Mouse (Mus musculus): Measurements from ENCODE around the gene 1110032A03Rik. TPM values are rescaled to one million over a fixed set of nuclear protein-coding genes. Genes with fewer than 3 reads are reported as not detected.
A peak's percentile ranks its signal among the peaks of the same experiment; 100 is the strongest.

The 1110032A03Rik gene
- polyA plus RNA-seq, 1 experiment from 2014 or later, result 31.2 TPM

DNA sequence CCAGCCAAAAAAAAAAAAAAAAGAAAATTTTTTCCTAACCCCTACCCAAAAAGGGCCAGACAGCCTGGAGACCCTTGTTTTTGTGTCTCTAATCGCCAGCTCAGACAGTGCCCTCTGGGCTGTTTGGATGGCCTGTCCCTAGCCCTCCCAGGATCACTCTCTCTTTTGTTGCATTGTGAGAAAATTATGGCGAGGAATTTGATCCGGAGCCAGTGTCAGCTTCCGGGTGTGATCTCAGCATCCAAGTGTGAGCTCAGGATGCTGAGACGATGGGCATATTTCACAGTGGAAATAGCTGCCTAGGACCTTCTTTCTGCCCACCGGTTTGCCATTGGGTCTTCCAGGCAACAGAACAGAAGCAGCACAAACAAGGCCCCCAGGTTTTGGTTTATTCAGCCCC, 24.6 kb downstream of the 1110032A03Rik start:
- Histone ChIP-seq H3K27me3 (ENCODE audit: control insufficient read depth, insufficient read depth, low read length) (0 out of 2 replicates have a peak, but pooled peaks cover 3% of the 10 kb centered on the region), H3K9me3 (ENCODE audit: control insufficient read depth, low read length) (no peaks in the 10 kb centered on the region), H3K36me3 (ENCODE audit: control insufficient read depth, insufficient read depth, low read length) (no peaks in the 10 kb centered on the region), H3K27ac (ENCODE audit: low read depth, low read length) (no peak overlapping the region), H3K9ac (ENCODE audit: low read length) (no peak overlapping the region), H3K4me2 (ENCODE audit: low read depth, low read length, severe bottlenecking) (no peak overlapping the region), H3K4me3 (ENCODE audit: low read depth, low read length) (no peak overlapping the region), H3K4me1 (replicated peaks; ENCODE audit: control insufficient read depth, insufficient read depth, low read length) (0 out of 2 replicates have a peak, but pooled peaks cover 2% of the 10 kb centered on the region)
- DNase-seq (ENCODE audit: low spot score) (no peak), ATAC-seq (replicated peaks; ENCODE audit: low FRiP score) (no peak)
- 77% methylated on average over 6 of the region's 6 CpGs for WGBS

DNA sequence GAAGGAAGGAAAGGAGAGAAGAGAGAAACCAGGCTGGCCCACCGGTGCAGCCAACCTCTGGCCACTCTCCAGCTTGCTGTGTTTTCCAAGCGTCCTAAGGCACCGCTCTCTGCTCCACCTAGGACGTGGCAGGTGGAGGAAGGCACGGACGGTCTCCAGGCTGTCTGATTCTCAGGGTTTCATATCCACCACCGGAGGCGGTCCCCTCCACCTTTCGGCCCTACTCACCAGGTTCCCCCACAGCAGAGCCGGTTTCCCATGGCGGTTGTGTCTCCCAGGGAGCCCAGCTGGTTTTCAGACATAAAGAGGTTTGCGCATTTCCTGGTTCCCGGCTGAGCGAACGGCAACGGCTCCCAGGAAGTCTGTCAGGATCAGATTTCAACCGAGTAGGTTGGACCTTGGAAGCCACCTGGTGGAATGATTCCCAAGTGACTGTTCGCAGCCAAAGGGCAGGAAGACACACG, 29.1 kb downstream of the 1110032A03Rik start, which contains the start of gene 2310030G06Rik:
Gene 2310030G06Rik, minus strand, starts transcription at position 323 of the 464 bp plus-strand sequence.
- H3K36me3 ChIP-seq (ENCODE audit: control insufficient read depth, insufficient read depth, low read length), result no peaks in the 10 kb centered on the region
- DNase-seq (ENCODE audit: low spot score), result no peak
- H3K9ac ChIP-seq (ENCODE audit: low read length), result peak within 1 kb of the TSS; percentile 41; the same call in 1 of the 2 replicates
- H3K4me1 ChIP-seq (replicated peaks; ENCODE audit: control insufficient read depth, insufficient read depth, low read length), result 0 out of 2 replicates have a peak, but pooled peaks cover 2% of the 10 kb centered on the region
- WGBS, result 1% methylated on average over 19 of the region's 19 CpGs
- H3K4me2 ChIP-seq (ENCODE audit: low read depth, low read length, severe bottlenecking), result peak within 1 kb of the TSS; percentile 62
- H3K4me3 ChIP-seq (ENCODE audit: low read depth, low read length), result peak within 1 kb of the TSS; percentile 30
- no peaks in the 10 kb centered on the region for H3K9me3 ChIP-seq (ENCODE audit: control insufficient read depth, low read length)
- no peak within 1 kb of the TSS for H3K27ac ChIP-seq (ENCODE audit: low read depth, low read length)
- no peak for ATAC-seq (replicated peaks; ENCODE audit: low FRiP score)
- H3K27me3 ChIP-seq (ENCODE audit: control insufficient read depth, insufficient read depth, low read length), result 0 out of 2 replicates have a peak, but pooled peaks cover 3% of the 10 kb centered on the region

DNA sequence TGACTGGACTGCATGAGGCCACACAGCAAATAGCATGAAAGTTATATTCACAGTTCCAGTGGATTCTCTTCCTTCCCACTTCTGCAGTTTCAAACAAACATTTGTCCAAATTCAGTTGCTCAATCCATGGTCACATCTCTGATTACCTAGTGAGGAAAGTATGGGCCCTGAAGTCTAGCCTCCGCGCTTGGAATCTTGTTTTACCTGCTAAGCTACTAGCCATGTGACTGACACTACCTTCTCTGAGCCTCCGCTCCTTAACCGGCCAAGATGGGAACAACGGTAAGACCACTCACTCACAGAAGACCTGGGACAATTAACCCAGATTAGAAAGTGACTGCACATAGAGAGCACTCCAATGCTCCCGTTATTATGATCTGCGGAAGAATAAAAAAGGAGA, 29.5 kb downstream of the 1110032A03Rik start:
- 15% methylated on average over 7 of the region's 7 CpGs for WGBS
- Histone ChIP-seq H3K9me3 (ENCODE audit: control insufficient read depth, low read length) (no peaks in the 10 kb centered on the region), H3K4me1 (replicated peaks; ENCODE audit: control insufficient read depth, insufficient read depth, low read length) (0 out of 2 replicates have a peak, but pooled peaks cover 2% of the 10 kb centered on the region), H3K27me3 (ENCODE audit: control insufficient read depth, insufficient read depth, low read length) (0 out of 2 replicates have a peak, but pooled peaks cover 3% of the 10 kb centered on the region), H3K36me3 (ENCODE audit: control insufficient read depth, insufficient read depth, low read length) (no peaks in the 10 kb centered on the region), H3K4me3 (ENCODE audit: low read depth, low read length) (peak overlapping the region; percentile 30), H3K4me2 (ENCODE audit: low read depth, low read length, severe bottlenecking) (peak overlapping the region; percentile 62), H3K27ac (ENCODE audit: low read depth, low read length) (no peak overlapping the region), H3K9ac (ENCODE audit: low read length) (peak overlapping the region; percentile 41; the same call in 1 of the 2 replicates)
- ATAC-seq (replicated peaks; ENCODE audit: low FRiP score) (no peak), DNase-seq (ENCODE audit: low spot score) (no peak)

DNA sequence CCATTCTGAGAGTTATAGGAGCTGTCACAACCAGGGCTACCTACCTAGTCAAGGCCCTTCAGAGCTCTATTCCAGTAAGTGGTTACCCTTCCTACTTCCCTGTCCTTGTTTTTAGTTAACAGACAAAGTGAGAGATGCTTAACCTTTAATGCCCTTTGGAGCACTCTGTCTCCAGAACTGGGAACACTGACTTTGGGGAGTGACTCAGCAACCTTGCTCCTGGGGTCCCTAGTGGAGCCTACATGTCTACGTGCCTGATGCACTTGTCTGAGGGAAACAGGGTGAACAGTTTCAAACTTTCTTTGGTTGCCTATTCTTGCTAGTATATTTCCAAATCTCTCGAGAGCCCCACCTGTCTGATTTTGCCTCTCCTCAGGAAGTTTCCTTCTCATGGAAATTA, 32.6 kb downstream of the 1110032A03Rik start:
- Histone ChIP-seq H3K27ac (ENCODE audit: low read depth, low read length) (no peak overlapping the region), H3K4me2 (ENCODE audit: low read depth, low read length, severe bottlenecking) (no peak overlapping the region), H3K4me3 (ENCODE audit: low read depth, low read length) (no peak overlapping the region), H3K27me3 (ENCODE audit: control insufficient read depth, insufficient read depth, low read length) (0 out of 2 replicates have a peak, but pooled peaks cover 3% of the 10 kb centered on the region), H3K4me1 (replicated peaks; ENCODE audit: control insufficient read depth, insufficient read depth, low read length) (0 out of 2 replicates have a peak, but pooled peaks cover 4% of the 10 kb centered on the region), H3K36me3 (ENCODE audit: control insufficient read depth, insufficient read depth, low read length) (no peaks in the 10 kb centered on the region), H3K9ac (ENCODE audit: low read length) (no peak overlapping the region), H3K9me3 (ENCODE audit: control insufficient read depth, low read length) (no peaks in the 10 kb centered on the region)
- no peak for DNase-seq (ENCODE audit: low spot score)
- ATAC-seq (replicated peaks; ENCODE audit: low FRiP score), result no peak
- 80% methylated on average over 2 of the region's 2 CpGs for WGBS

DNA sequence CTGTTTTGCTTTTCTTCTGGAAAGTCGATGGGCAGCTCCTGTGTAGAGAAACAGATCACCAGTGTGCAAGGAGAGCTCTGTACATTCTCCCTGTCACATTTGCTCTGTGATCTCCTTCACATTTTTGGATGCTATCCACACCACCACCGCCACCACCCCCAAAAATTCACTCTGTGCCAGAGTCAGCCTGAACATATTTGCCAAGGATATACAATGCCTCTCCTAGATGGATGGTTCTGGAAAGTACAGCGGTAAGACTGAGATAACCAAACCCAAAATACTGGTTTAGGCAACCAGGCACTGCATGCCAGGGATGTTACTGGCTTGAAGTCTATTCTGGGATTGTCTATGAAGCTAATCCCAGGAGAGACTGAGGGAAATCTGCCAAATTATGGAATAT, 33.1 kb downstream of the 1110032A03Rik start:
- no peak overlapping the region for H3K4me3 ChIP-seq (ENCODE audit: low read depth, low read length)
- H3K36me3 ChIP-seq (ENCODE audit: control insufficient read depth, insufficient read depth, low read length), result no peaks in the 10 kb centered on the region
- no peak for DNase-seq (ENCODE audit: low spot score)
- no peak overlapping the region for H3K27ac ChIP-seq (ENCODE audit: low read depth, low read length)
- 0 out of 2 replicates have a peak, but pooled peaks cover 4% of the 10 kb centered on the region for H3K4me1 ChIP-seq (replicated peaks; ENCODE audit: control insufficient read depth, insufficient read depth, low read length)
- H3K9ac ChIP-seq (ENCODE audit: low read length), result no peak overlapping the region
- H3K9me3 ChIP-seq (ENCODE audit: control insufficient read depth, low read length), result no peaks in the 10 kb centered on the region
- 83% methylated on average over 3 of the region's 3 CpGs for WGBS
- 0 out of 2 replicates have a peak, but pooled peaks cover 3% of the 10 kb centered on the region for H3K27me3 ChIP-seq (ENCODE audit: control insufficient read depth, insufficient read depth, low read length)
- H3K4me2 ChIP-seq (ENCODE audit: low read depth, low read length, severe bottlenecking), result no peak overlapping the region
- no peak for ATAC-seq (replicated peaks; ENCODE audit: low FRiP score)

DNA sequence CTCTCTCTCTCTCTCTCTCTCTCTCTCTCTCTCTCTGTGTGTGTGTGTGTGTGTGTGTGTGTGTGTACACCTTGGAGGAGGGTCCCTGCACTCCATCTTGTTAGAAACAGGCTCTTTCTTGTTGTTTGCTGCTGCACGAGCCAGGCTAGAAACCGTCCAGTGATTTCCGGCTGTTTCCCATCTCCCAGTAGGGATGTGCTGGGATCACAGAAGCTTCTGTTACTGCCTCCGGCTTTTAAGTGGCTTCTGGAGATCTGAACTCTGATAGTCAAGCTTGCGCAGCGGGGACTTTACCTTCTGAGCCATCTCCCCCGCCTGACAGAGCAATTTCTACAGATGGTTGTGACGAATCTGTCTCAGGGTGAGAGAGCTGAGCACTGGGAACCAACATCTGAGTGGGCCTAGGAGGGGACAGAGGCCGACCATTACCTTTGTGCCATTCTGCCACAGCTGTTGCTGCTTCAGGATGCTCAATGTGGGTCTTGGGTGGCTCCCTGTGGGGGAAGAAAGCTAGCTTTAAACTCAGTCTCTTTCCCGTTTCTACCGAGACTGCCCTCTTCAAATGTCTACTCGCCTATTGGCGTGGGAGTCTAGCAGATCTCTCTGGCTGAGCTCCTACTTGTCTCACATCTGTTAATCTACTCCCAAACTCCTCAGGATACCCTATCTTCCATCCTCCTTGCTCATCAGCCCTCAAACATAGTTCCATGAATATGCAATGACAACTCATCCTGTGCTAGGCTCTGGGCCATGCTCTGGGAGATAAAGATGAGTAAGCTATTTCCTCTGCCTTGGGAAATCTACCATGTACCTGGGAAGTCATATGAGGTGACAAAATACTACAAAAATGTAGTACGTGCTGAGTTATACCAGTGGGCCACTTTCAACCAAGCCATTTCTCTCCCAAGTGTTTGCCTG, 34.2 kb downstream of the 1110032A03Rik start:
- 90% methylated on average over 14 of the region's 14 CpGs for WGBS
- H3K4me3 ChIP-seq (ENCODE audit: low read depth, low read length), result no peak overlapping the region
- no peak for DNase-seq (ENCODE audit: low spot score)
- no peak overlapping the region for H3K27ac ChIP-seq (ENCODE audit: low read depth, low read length)
- no peaks in the 10 kb centered on the region for H3K36me3 ChIP-seq (ENCODE audit: control insufficient read depth, insufficient read depth, low read length)
- H3K27me3 ChIP-seq (ENCODE audit: control insufficient read depth, insufficient read depth, low read length), result no peaks in the 10 kb centered on the region; the same call in 1 of the 2 replicates
- H3K4me1 ChIP-seq (replicated peaks; ENCODE audit: control insufficient read depth, insufficient read depth, low read length), result 0 out of 2 replicates have a peak, but pooled peaks cover 2% of the 10 kb centered on the region
- no peak overlapping the region for H3K4me2 ChIP-seq (ENCODE audit: low read depth, low read length, severe bottlenecking)
- no peaks in the 10 kb centered on the region for H3K9me3 ChIP-seq (ENCODE audit: control insufficient read depth, low read length)
- H3K9ac ChIP-seq (ENCODE audit: low read length), result no peak overlapping the region
- no peak for ATAC-seq (replicated peaks; ENCODE audit: low FRiP score)

DNA sequence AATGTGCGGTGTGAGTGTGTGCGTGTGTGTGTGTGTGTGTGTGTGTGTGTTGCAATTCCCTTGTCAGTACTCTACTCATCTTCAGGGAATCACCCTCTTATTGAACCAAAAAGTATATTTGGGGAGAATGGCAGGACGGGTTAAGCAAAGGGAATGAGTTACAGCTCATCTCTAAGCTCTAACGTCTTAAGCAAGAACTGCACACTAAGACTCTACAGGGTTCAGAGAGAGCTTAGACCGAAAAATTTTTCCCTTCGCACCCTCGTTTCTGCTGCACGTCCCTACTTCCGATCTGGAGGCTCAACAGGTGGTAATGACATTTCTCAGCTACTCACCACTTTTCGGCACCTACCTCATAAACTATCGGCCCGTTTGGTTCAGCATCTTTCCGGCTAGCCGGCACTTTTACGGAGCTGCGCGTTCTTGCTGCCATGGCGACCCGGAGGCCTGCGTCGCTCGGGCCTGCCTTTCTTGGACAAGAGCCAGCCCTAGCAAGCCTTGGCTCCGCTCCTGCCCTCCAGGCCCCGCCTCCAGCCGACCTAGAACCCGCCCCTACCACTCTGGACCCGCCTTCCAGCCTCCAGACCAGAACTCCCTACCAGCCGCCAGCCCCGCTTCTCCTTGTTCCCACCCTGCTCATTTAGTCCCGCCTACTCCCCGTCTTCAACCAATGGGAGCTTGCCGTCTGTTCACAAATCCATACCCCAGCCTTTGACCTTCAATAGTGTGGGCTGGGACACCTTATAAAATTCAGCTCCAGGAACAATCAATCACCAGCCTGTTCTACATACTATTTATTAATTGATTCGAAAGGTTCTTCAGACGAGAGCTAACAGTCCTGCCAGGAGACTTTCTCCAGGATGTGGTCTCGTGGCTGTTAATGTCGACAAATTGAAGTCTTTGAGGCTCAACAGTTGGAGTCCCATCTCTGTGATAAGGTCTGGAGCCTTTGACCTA, 36.1 kb downstream of the 1110032A03Rik start, which contains the start of gene Dixdc1:
Gene Dixdc1, minus strand, starts transcription at position 604 of the 957 bp plus-strand sequence.
- Histone ChIP-seq H3K27ac (ENCODE audit: low read depth, low read length) (no peak within 1 kb of the TSS), H3K4me2 (ENCODE audit: low read depth, low read length, severe bottlenecking) (peak within 1 kb of the TSS; percentile 71), H3K4me3 (ENCODE audit: low read depth, low read length) (peak within 1 kb of the TSS; percentile 29), H3K4me1 (replicated peaks; ENCODE audit: control insufficient read depth, insufficient read depth, low read length) (0 out of 2 replicates have a peak, but pooled peaks cover 2% of the 10 kb centered on the region), H3K9me3 (ENCODE audit: control insufficient read depth, low read length) (no peaks in the 10 kb centered on the region), H3K9ac (ENCODE audit: low read length) (no peak within 1 kb of the TSS; the same call in 1 of the 2 replicates), H3K36me3 (ENCODE audit: control insufficient read depth, insufficient read depth, low read length) (no peaks in the 10 kb centered on the region), H3K27me3 (ENCODE audit: control insufficient read depth, insufficient read depth, low read length) (no peaks in the 10 kb centered on the region; the same call in 1 of the 2 replicates)
- WGBS, result 15% methylated on average over 36 of the region's 36 CpGs
- peak; percentile 96 for DNase-seq (ENCODE audit: low spot score)
- peak; percentile 99 for ATAC-seq (replicated peaks; ENCODE audit: low FRiP score)

Data from forebrain, embryonic 11.5 days (tissue).